Mouse (Mus musculus): Measurements from ENCODE around the gene Armc6. TPM values are rescaled to one million over a fixed set of nuclear protein-coding genes. Genes with fewer than 3 reads are reported as not detected.

The Armc6 gene
- polyA plus RNA-seq, 1 experiment from 2014 or later: 35.0 TPM

GRCm38 (mm10) chr8:70212112-70213055, 21.9 kb downstream of the Armc6 start, which contains the start of gene Slc25a42:
Slc25a42 (minus strand) TSS chr8:70212305.
- H3K27ac ChIP-seq (ENCODE audit: low read depth, low read length): peak within 1 kb of the TSS; percentile 67
- peak within 1 kb of the TSS; percentile 70 for H3K4me3 ChIP-seq (ENCODE audit: low read depth, low read length)
- peak within 1 kb of the TSS; percentile 79 for H3K9ac ChIP-seq (ENCODE audit: low read depth, low read length)
- WGBS: under 1% methylated on average over 64 of the region's 66 CpGs
- peaks cover 16% of the 10 kb centered on the region for H3K4me1 ChIP-seq (replicated peaks; ENCODE audit: control insufficient read depth, insufficient read depth, low read length)
- H3K4me2 ChIP-seq: peak within 1 kb of the TSS; percentile 98
- no peaks in the 10 kb centered on the region for H3K27me3 ChIP-seq (replicated peaks; ENCODE audit: control insufficient read depth, insufficient read depth, low read length)
- H3K36me3 ChIP-seq (ENCODE audit: control insufficient read depth, insufficient read depth, low read length): no peaks in the 10 kb centered on the region
- no peaks in the 10 kb centered on the region for H3K9me3 ChIP-seq (ENCODE audit: control insufficient read depth, low read length)
- peak; percentile 96 for ATAC-seq (replicated peaks; ENCODE audit: low FRiP score)
- DNase-seq (ENCODE audit: low spot score): peak; percentile 94

DNA sequence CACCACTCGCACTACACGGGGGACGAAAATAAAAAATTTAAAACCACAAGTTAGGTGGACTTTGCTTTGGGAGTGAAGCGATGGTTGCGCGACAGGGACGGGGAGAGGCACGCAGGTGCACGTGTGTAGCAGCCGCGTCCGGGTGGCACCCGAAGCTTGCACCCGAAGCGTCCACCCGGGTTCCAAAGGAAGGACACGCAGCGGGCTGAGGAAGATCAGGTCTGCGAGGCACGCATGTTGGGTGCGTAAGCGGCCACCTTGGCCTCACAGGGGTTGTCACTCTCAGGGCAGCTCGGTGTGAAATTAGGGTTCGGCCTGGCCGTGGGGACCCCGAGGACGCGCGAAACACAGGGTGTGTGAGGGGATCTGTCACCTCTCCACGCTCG, 22.5 kb downstream of the Armc6 start:
- 2% methylated on average over 31 of the region's 31 CpGs for WGBS
- no peaks in the 10 kb centered on the region for H3K9me3 ChIP-seq (ENCODE audit: control insufficient read depth, low read length)
- H3K9ac ChIP-seq (ENCODE audit: low read depth, low read length): peak overlapping the region; percentile 79
- no peaks in the 10 kb centered on the region for H3K36me3 ChIP-seq (ENCODE audit: control insufficient read depth, insufficient read depth, low read length)
- peak overlapping the region; percentile 70 for H3K4me3 ChIP-seq (ENCODE audit: low read depth, low read length)
- peak overlapping the region; percentile 49; the same call in 1 of the 2 replicates for H3K27ac ChIP-seq (ENCODE audit: low read depth, low read length)
- ATAC-seq (replicated peaks; ENCODE audit: low FRiP score) (peak; percentile 2; the same call in 1 of the 2 replicates), DNase-seq (ENCODE audit: low spot score) (no peak)
- peaks cover 16% of the 10 kb centered on the region for H3K4me1 ChIP-seq (replicated peaks; ENCODE audit: control insufficient read depth, insufficient read depth, low read length)
- H3K27me3 ChIP-seq (replicated peaks; ENCODE audit: control insufficient read depth, insufficient read depth, low read length): no peaks in the 10 kb centered on the region
- H3K4me2 ChIP-seq: peak overlapping the region; percentile 98

DNA sequence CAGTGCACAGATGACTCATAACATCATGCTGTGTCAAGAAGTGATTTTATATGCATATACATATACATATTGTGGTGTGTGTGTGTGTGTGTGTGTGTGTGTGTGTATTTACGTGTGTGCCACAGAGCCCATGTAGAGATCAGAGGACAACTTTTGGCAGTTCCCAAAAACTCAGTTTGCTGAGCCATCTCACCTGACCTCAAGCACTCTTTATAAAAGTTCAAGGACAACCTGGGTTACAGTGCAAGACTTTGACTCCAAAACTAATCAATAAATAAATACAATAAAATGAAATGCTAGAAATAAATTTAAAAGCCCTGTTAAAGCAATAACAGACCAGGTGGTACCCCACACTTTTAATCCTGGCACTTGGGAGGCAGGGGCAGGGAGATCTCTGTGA, 23.0 kb downstream of the Armc6 start:
- Histone ChIP-seq H3K36me3 (ENCODE audit: control insufficient read depth, insufficient read depth, low read length) (no peaks in the 10 kb centered on the region), H3K4me1 (replicated peaks; ENCODE audit: control insufficient read depth, insufficient read depth, low read length) (peaks cover 16% of the 10 kb centered on the region), H3K9ac (ENCODE audit: low read depth, low read length) (peak overlapping the region; percentile 79), H3K4me3 (ENCODE audit: low read depth, low read length) (peak overlapping the region; percentile 70), H3K9me3 (ENCODE audit: control insufficient read depth, low read length) (no peaks in the 10 kb centered on the region), H3K4me2 (peak overlapping the region; percentile 98), H3K27me3 (replicated peaks; ENCODE audit: control insufficient read depth, insufficient read depth, low read length) (no peaks in the 10 kb centered on the region), H3K27ac (ENCODE audit: low read depth, low read length) (no peak overlapping the region)
- DNase-seq (ENCODE audit: low spot score): no peak
- no peak for ATAC-seq (replicated peaks; ENCODE audit: low FRiP score)
- WGBS: 87% methylated on average over 1 of the region's 1 CpGs

- 40% methylated on average over 8 of the region's 8 CpGs for WGBS
- peak overlapping the region; percentile 98 for H3K4me2 ChIP-seq
- no peaks in the 10 kb centered on the region for H3K27me3 ChIP-seq (replicated peaks; ENCODE audit: control insufficient read depth, insufficient read depth, low read length)
- no peaks in the 10 kb centered on the region for H3K9me3 ChIP-seq (ENCODE audit: control insufficient read depth, low read length)
- H3K4me3 ChIP-seq (ENCODE audit: low read depth, low read length): no peak overlapping the region
- H3K4me1 ChIP-seq (replicated peaks; ENCODE audit: control insufficient read depth, insufficient read depth, low read length): peaks cover 16% of the 10 kb centered on the region
- no peak for DNase-seq (ENCODE audit: low spot score)
- no peak for ATAC-seq (replicated peaks; ENCODE audit: low FRiP score)
- H3K9ac ChIP-seq (ENCODE audit: low read depth, low read length): peak overlapping the region; percentile 36; the same call in 1 of the 2 replicates
- H3K36me3 ChIP-seq (ENCODE audit: control insufficient read depth, insufficient read depth, low read length): no peaks in the 10 kb centered on the region
- no peak overlapping the region for H3K27ac ChIP-seq (ENCODE audit: low read depth, low read length)
These were observed 23.7 kb downstream of the Armc6 start for GRCm38 (mm10) chr8:70210538-70210937.

GRCm38 (mm10) chr8:70208130-70208529, 26.1 kb downstream of the Armc6 start:
- H3K27me3 ChIP-seq (replicated peaks; ENCODE audit: control insufficient read depth, insufficient read depth, low read length): no peaks in the 10 kb centered on the region
- ATAC-seq (replicated peaks; ENCODE audit: low FRiP score) (no peak), DNase-seq (ENCODE audit: low spot score) (no peak)
- 70% methylated on average over 1 of the region's 1 CpGs for WGBS
- H3K4me3 ChIP-seq (ENCODE audit: low read depth, low read length): no peak overlapping the region
- peaks cover 14% of the 10 kb centered on the region for H3K4me1 ChIP-seq (replicated peaks; ENCODE audit: control insufficient read depth, insufficient read depth, low read length)
- no peaks in the 10 kb centered on the region for H3K9me3 ChIP-seq (ENCODE audit: control insufficient read depth, low read length)
- peak overlapping the region; percentile 11; the same call in 1 of the 2 replicates for H3K4me2 ChIP-seq
- H3K9ac ChIP-seq (ENCODE audit: low read depth, low read length): no peak overlapping the region
- no peaks in the 10 kb centered on the region for H3K36me3 ChIP-seq (ENCODE audit: control insufficient read depth, insufficient read depth, low read length)
- H3K27ac ChIP-seq (ENCODE audit: low read depth, low read length): 0 out of 2 replicates have a peak overlapping the region, but pooled peaks have one; percentile 32

DNA sequence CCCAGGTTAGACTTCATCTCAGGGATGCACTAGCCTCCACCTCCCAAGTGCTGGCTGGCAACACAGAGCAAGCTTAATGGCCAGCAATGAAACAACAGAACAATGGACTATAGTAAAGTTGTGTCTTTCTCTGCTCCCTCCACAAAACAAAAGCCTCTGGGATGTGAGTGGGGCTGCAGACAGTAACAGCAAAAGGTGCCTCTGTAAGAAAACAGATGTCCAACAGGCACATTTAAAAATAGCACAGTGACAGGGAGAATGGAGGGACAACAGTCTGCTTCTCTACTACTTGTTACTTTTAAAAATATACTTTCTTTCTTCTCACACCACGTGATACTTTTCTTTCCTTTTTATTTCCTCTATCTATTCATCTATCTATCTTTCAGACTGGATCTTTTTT, 29.5 kb downstream of the Armc6 start:
- Histone ChIP-seq H3K4me2 (no peak overlapping the region), H3K9me3 (ENCODE audit: control insufficient read depth, low read length) (no peaks in the 10 kb centered on the region), H3K27ac (ENCODE audit: low read depth, low read length) (no peak overlapping the region), H3K4me3 (ENCODE audit: low read depth, low read length) (no peak overlapping the region), H3K36me3 (ENCODE audit: control insufficient read depth, insufficient read depth, low read length) (no peaks in the 10 kb centered on the region), H3K9ac (ENCODE audit: low read depth, low read length) (no peak overlapping the region), H3K4me1 (replicated peaks; ENCODE audit: control insufficient read depth, insufficient read depth, low read length) (peaks cover 27% of the 10 kb centered on the region), H3K27me3 (replicated peaks; ENCODE audit: control insufficient read depth, insufficient read depth, low read length) (no peaks in the 10 kb centered on the region)
- ATAC-seq (replicated peaks; ENCODE audit: low FRiP score) (no peak), DNase-seq (ENCODE audit: low spot score) (no peak)
- 57% methylated on average over 1 of the region's 1 CpGs for WGBS

DNA sequence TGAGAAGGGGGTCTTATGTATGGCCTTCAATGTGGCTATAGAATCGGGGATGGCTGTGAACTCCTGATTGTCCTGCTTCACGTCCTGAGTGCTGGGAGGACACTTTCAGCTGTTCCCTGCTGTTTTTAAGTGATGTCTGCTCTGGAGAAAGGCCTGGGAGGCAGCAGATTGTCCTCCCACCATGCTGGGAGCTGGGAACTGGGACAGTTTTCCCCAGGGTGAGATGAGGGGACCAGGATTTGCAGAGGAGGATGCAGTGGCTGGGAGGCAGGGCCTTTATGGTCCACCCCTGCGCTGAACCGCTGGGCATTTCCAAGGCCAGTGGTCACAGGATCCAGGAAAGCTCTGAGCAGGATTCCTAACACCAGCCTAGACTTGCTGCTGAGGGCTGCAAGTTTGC, 31.2 kb downstream of the Armc6 start:
- Histone ChIP-seq H3K4me3 (ENCODE audit: low read depth, low read length) (no peak overlapping the region), H3K27ac (ENCODE audit: low read depth, low read length) (no peak overlapping the region), H3K36me3 (ENCODE audit: control insufficient read depth, insufficient read depth, low read length) (no peaks in the 10 kb centered on the region), H3K27me3 (replicated peaks; ENCODE audit: control insufficient read depth, insufficient read depth, low read length) (no peaks in the 10 kb centered on the region), H3K4me1 (replicated peaks; ENCODE audit: control insufficient read depth, insufficient read depth, low read length) (peaks cover 27% of the 10 kb centered on the region), H3K4me2 (no peak overlapping the region), H3K9ac (ENCODE audit: low read depth, low read length) (no peak overlapping the region), H3K9me3 (ENCODE audit: control insufficient read depth, low read length) (no peaks in the 10 kb centered on the region)
- DNase-seq (ENCODE audit: low spot score): no peak
- 77% methylated on average over 4 of the region's 4 CpGs for WGBS
- no peak for ATAC-seq (replicated peaks; ENCODE audit: low FRiP score)

GRCm38 (mm10) chr8:70201417-70201816, 32.8 kb downstream of the Armc6 start:
- H3K36me3 ChIP-seq (ENCODE audit: control insufficient read depth, insufficient read depth, low read length): no peaks in the 10 kb centered on the region
- H3K27me3 ChIP-seq (replicated peaks; ENCODE audit: control insufficient read depth, insufficient read depth, low read length): no peaks in the 10 kb centered on the region
- peak overlapping the region; percentile 16 for H3K4me2 ChIP-seq
- ATAC-seq (replicated peaks; ENCODE audit: low FRiP score) (peak; percentile 82), DNase-seq (ENCODE audit: low spot score) (no peak)
- H3K4me3 ChIP-seq (ENCODE audit: low read depth, low read length): no peak overlapping the region
- WGBS: 38% methylated on average over 3 of the region's 3 CpGs
- peaks cover 22% of the 10 kb centered on the region for H3K4me1 ChIP-seq (replicated peaks; ENCODE audit: control insufficient read depth, insufficient read depth, low read length)
- H3K9me3 ChIP-seq (ENCODE audit: control insufficient read depth, low read length): no peaks in the 10 kb centered on the region
- H3K27ac ChIP-seq (ENCODE audit: low read depth, low read length): peak overlapping the region; percentile 54
- peak overlapping the region; percentile 16; the same call in 1 of the 2 replicates for H3K9ac ChIP-seq (ENCODE audit: low read depth, low read length)

Measured in liver, embryonic 11.5 days (tissue).